Mouse (Mus musculus) lung, embryonic 14.5 days (tissue): ENCODE results near the gene Igfbp5. TPM values are rescaled to one million over a fixed set of nuclear protein-coding genes. Genes with fewer than 3 reads are reported as not detected.

Source experiments
- ATAC-seq: fragments of 200-750 bp; cut with Nextera tagmentation; 2 replicates; pipeline ENCODE4 v1.8.0; 2017; ENCODE audit warnings: mild to moderate bottlenecking, moderate TSS enrichment, moderate library complexity; ENCODE audit not compliant: insufficient read depth
- DNase-seq: peaks from one replicate; pipeline ENCODE4 v3.0.0-alpha.2; 2015
- H3K27ac ChIP-seq: fragments of 300-500 bp; sonication (generic); 2 replicates; pipeline ENCODE4 v1.5.1; 2014; ENCODE audit warnings: low read depth, mild to moderate bottlenecking, moderate library complexity
- H3K27me3 ChIP-seq: fragments of 300-500 bp; sonication (generic); 2 replicates; pipeline ENCODE4 v1.6.1; 2014; ENCODE audit warnings: low read length, control low read depth; ENCODE audit not compliant: insufficient read depth
- H3K36me3 ChIP-seq: fragments of 300-500 bp; sonication (generic); 2 replicates; pipeline ENCODE4 v1.6.1; 2014; ENCODE audit warnings: control low read depth; ENCODE audit not compliant: insufficient read depth
- H3K4me1 ChIP-seq: fragments of 300-500 bp; sonication (generic); 2 replicates; pipeline ENCODE4 v1.6.1; 2014; ENCODE audit warnings: antibody characterized with exemption, control low read depth; ENCODE audit not compliant: insufficient read depth
- H3K4me2 ChIP-seq: fragments of 300-500 bp; sonication (generic); 2 replicates; pipeline ENCODE4 v1.6.1; 2014; ENCODE audit warnings: mild to moderate bottlenecking
- H3K4me3 ChIP-seq: fragments of 300-500 bp; sonication (generic); 2 replicates; pipeline ENCODE4 v1.5.1; 2014; ENCODE audit warnings: low read depth, low read length
- H3K9ac ChIP-seq: fragments of 300-500 bp; sonication (generic); 2 replicates; pipeline ENCODE4 v1.6.1; 2014
- H3K9me3 ChIP-seq: fragments of 300-500 bp; sonication (generic); 2 replicates; pipeline ENCODE4 v1.6.1; 2016; ENCODE audit warnings: low read depth, low read length, control low read depth
- CTCF ChIP-seq: IDR thresholded peaks from 2 replicates; pipeline ENCODE4 v1.5.1; 2016; ENCODE audit warnings: antibody characterized with exemption, low read depth
- WGBS: fragments of 180-500 bp; shearing (Covaris S2); extraction: QIAGEN DNeasy Blood & Tissue Kit; methylation state at CpG from one replicate; pipeline ENCODE4 v1.1.7; 2014; 5-methylcytosine and 5-hydroxymethylcytosine counted together
- polyA plus RNA-seq: library from polyadenylated mRNA; unstranded; fragments of >200 nt; fragmentation: Nextera tagmentation; extraction: Ambion mirVana; gene quantifications from 2 replicates; pipeline ENCODE4 v1.2.1, GENCODE M21; 2014

Igfbp5 gene
- polyA plus RNA-seq, 1 experiment from 2014 or later: 48.5 TPM

DNA sequence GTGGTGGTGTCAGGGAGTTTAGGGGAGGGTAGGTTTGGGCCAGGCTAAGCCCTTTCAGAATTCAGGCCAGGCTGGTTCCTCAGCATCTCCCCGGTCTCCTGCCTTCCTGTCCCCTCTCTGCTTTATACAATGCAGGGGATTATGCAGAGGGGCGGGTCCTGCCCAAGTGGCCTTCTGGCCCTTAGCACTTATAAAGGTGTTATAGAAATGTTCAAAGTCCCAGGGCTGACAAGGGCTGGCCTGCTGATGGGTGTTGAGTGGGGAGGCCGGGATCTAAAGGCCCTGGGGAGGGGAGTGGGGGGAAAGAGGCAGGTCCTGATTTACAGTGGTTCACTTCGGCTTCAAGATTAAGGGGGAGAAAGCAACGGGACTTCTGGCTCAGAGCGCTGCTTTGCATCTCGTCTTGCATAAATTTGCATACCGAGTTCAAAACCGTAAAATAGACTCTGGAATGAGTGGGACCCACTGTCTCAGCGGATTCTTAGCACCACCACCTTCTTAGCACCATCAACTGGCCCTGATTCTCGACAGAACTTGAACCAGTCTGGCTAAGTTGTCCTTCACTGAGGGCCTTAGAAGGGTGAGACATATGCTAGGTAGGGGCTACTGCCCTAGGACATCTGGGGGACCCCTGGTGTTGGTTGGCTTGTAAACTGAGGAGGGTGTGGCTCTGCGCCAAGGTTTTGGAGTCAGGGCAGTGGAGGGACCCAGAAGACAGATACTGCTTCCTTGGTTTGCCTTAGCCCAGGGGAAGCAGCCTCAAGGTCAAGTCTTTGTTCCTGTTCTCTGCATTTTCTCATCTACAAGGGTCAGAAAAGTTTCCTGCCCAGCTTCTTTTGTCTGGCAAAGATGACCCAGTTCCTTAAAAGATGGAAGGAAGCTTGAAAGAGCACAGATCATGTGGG is 47.0 kb downstream of the Igfbp5 start:
- 0 out of 2 replicates have a peak, but pooled peaks have one; percentile 33 for ATAC-seq
- DNase-seq: peak; percentile 27
- no peak for TF ChIP-seq CTCF
- WGBS: 25% methylated on average over 12 of the region's 12 CpGs
- peak overlapping the region; percentile 98 for H3K4me2 ChIP-seq
- H3K27me3 ChIP-seq: peaks cover 24% of the 10 kb centered on the region; the same call in 1 of the 2 replicates
- no peaks in the 10 kb centered on the region for H3K4me1 ChIP-seq
- H3K9me3 ChIP-seq: no peaks in the 10 kb centered on the region
- H3K36me3 ChIP-seq: no peaks in the 10 kb centered on the region
- H3K4me3 ChIP-seq: peak overlapping the region; percentile 63; the same call in 1 of the 2 replicates
- H3K27ac ChIP-seq: peak overlapping the region; percentile 82; the same call in 1 of the 2 replicates
- no peak overlapping the region for H3K9ac ChIP-seq

DNA sequence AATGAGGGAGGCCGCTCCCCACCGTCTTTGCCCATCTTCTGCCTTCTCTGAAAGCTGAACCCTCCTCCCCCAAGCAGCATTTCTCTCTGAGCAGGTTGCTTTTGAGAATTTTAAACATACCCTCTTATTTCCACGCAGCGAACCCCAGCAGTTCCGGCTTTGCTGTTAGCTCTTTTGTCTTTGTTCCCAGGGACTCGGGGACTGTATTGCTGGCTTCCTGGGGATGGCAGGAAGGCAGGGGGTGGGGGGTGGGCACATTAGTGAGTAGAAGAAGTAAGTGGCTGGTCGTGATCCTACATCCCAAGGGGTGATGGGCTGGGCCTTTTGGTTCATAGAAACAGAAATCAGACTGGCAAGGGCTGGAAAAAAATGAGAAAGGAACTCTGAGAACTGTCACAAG is 47.8 kb downstream of the Igfbp5 start:
- Histone ChIP-seq H3K27me3 (peaks cover 24% of the 10 kb centered on the region; the same call in 1 of the 2 replicates), H3K27ac (peak overlapping the region; percentile 82), H3K9ac (peak overlapping the region; percentile 67), H3K4me1 (no peaks in the 10 kb centered on the region), H3K9me3 (no peaks in the 10 kb centered on the region), H3K4me3 (peak overlapping the region; percentile 63), H3K4me2 (peak overlapping the region; percentile 98), H3K36me3 (no peaks in the 10 kb centered on the region)
- no peak for ATAC-seq
- TF ChIP-seq CTCF: no peak
- DNase-seq: no peak
- WGBS: 17% methylated on average over 7 of the region's 7 CpGs

GRCm38 (mm10) chr1:72826446-72826845 is 48.2 kb downstream of the Igfbp5 start:
- Histone ChIP-seq H3K27me3 (peaks cover 24% of the 10 kb centered on the region; the same call in 1 of the 2 replicates), H3K27ac (peak overlapping the region; percentile 82), H3K36me3 (no peaks in the 10 kb centered on the region), H3K4me2 (peak overlapping the region; percentile 98), H3K4me1 (no peaks in the 10 kb centered on the region), H3K9ac (peak overlapping the region; percentile 67), H3K9me3 (no peaks in the 10 kb centered on the region), H3K4me3 (peak overlapping the region; percentile 63)
- 19% methylated on average over 6 of the region's 6 CpGs for WGBS
- DNase-seq (no peak), ATAC-seq (no peak)
- TF ChIP-seq CTCF: no peak

GRCm38 (mm10) chr1:72825921-72826320 is 48.8 kb downstream of the Igfbp5 start:
- Histone ChIP-seq H3K36me3 (no peaks in the 10 kb centered on the region), H3K4me3 (peak overlapping the region; percentile 63), H3K4me1 (no peaks in the 10 kb centered on the region), H3K9me3 (no peaks in the 10 kb centered on the region), H3K4me2 (peak overlapping the region; percentile 98), H3K9ac (peak overlapping the region; percentile 67), H3K27me3 (peaks cover 24% of the 10 kb centered on the region; the same call in 1 of the 2 replicates), H3K27ac (peak overlapping the region; percentile 36; the same call in 1 of the 2 replicates)
- WGBS: 30% methylated on average over 4 of the region's 4 CpGs
- TF ChIP-seq CTCF: no peak
- ATAC-seq (no peak), DNase-seq (no peak)

DNA sequence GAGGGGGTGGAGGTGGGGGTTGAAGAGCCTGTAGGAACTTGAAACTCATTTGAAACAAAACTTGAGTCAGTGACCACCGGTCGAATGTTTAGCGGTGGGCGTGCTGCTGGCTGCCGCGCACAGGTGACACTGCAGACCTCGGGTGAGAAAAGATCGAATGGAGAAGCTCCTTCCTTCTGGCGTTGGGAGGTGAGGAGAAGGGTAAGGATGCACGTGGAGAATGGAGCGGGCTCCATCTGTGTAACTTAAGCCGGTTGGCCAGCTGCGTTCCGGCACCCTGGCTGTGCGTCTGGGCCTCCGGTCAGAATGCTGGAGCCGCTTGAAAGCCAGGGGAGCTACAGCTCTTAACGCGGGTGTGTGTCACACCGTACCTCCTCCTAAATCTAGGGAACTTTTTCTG is 49.4 kb downstream of the Igfbp5 start:
- H3K9ac ChIP-seq: peak overlapping the region; percentile 67
- ATAC-seq (no peak), DNase-seq (peak; percentile 65)
- TF ChIP-seq CTCF: no peak
- H3K9me3 ChIP-seq: no peaks in the 10 kb centered on the region
- H3K4me1 ChIP-seq: no peaks in the 10 kb centered on the region
- peak overlapping the region; percentile 36; the same call in 1 of the 2 replicates for H3K27ac ChIP-seq
- 1% methylated on average over 20 of the region's 20 CpGs for WGBS
- H3K36me3 ChIP-seq: no peaks in the 10 kb centered on the region
- peaks cover 24% of the 10 kb centered on the region; the same call in 1 of the 2 replicates for H3K27me3 ChIP-seq
- H3K4me3 ChIP-seq: peak overlapping the region; percentile 63
- peak overlapping the region; percentile 98 for H3K4me2 ChIP-seq

DNA sequence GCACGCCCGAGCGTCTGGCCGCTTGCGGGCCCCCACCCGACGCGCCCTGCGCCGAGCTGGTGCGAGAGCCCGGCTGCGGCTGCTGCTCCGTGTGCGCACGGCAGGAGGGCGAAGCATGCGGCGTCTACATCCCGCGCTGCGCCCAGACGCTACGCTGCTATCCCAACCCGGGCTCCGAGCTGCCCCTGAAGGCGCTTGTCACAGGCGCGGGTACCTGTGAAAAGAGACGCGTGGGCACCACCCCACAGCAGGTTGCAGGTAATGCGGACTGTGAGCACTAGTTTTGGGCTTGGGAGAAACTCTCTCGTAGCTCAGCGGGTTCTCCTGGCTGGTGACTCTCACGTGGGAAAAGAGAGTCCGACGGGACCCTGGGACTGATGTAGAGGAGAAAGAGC is 50.0 kb downstream of the Igfbp5 start:
- H3K27me3 ChIP-seq: peaks cover 24% of the 10 kb centered on the region; the same call in 1 of the 2 replicates
- DNase-seq (peak; percentile 48), ATAC-seq (peak; percentile 55)
- H3K36me3 ChIP-seq: no peaks in the 10 kb centered on the region
- peak overlapping the region; percentile 98 for H3K4me2 ChIP-seq
- H3K27ac ChIP-seq: peak overlapping the region; percentile 73
- no peaks in the 10 kb centered on the region for H3K4me1 ChIP-seq
- H3K4me3 ChIP-seq: peak overlapping the region; percentile 63
- peak overlapping the region; percentile 67 for H3K9ac ChIP-seq
- WGBS: under 1% methylated on average over 37 of the region's 37 CpGs
- no peaks in the 10 kb centered on the region for H3K9me3 ChIP-seq
- TF ChIP-seq CTCF: no peak
